Comparison of ENCODE assay signal across 7 mouse cellular contexts in genomic region chr14:48121529-48122517, GRCm38 (mm10). TPM values are rescaled to one million over a fixed set of nuclear protein-coding genes. Genes with fewer than 3 reads are reported as not detected.
DNase-seq lines count a peak whose midpoint lies in the region; ATAC-seq and TF ChIP-seq lines count a peak whose summit lies in the region.

No protein-coding gene starts in this region.

- no peak overlapping the region for H3K27ac ChIP-seq in ES-Bruce4 (ENCODE audit: insufficient read depth, low read length)
- H3K27ac ChIP-seq in forebrain, embryonic 11.5 days (ENCODE audit: low read depth, low read length), result peak overlapping the region; percentile 69
- H3K27ac ChIP-seq in intestine, embryonic 14.5 days (ENCODE audit: low read depth), result peak overlapping the region; percentile 85
- H3K27ac ChIP-seq in macrophage, result no peak overlapping the region

- H3K4me3 ChIP-seq in ES-Bruce4 (ENCODE audit: low read depth, low read length) (peak overlapping the region; percentile 95), macrophage (ENCODE audit: inconsistent target) (peak overlapping the region; percentile 42)
- H3K4me3 ChIP-seq in forebrain, embryonic 11.5 days (ENCODE audit: low read depth, low read length), result peak overlapping the region; percentile 72
- H3K4me3 ChIP-seq in intestine, embryonic 14.5 days (ENCODE audit: low read depth, low read length), result peak overlapping the region; percentile 75

- H3K27me3 ChIP-seq in ES-Bruce4 (ENCODE audit: control insufficient read depth, insufficient read depth, low read length, poor library complexity, severe bottlenecking), result peaks cover 10% of the 10 kb centered on the region
- H3K27me3 ChIP-seq in forebrain, embryonic 11.5 days (ENCODE audit: control insufficient read depth, insufficient read depth, low read length), result no peaks in the 10 kb centered on the region; the same call in 1 of the 2 replicates
- H3K27me3 ChIP-seq in intestine, embryonic 14.5 days (replicated peaks; ENCODE audit: control insufficient read depth, insufficient read depth, low read length), result no peaks in the 10 kb centered on the region

- no peak for TF ChIP-seq CTCF in ES-Bruce4 (IDR thresholded peaks at IDR 0.05; ENCODE audit: low read depth, low read length)

- H3K4me1 ChIP-seq in ES-Bruce4 (ENCODE audit: control insufficient read depth, insufficient read depth, low read length), result no peaks in the 10 kb centered on the region
- peaks cover 26% of the 10 kb centered on the region for H3K4me1 ChIP-seq in forebrain, embryonic 11.5 days (replicated peaks; ENCODE audit: control insufficient read depth, insufficient read depth, low read length)
- peaks cover 39% of the 10 kb centered on the region for H3K4me1 ChIP-seq in intestine, embryonic 14.5 days (replicated peaks; ENCODE audit: control insufficient read depth, insufficient read depth, low read length)

- WGBS in forebrain, embryonic 11.5 days, result under 1% methylated on average over 32 of the region's 32 CpGs
- WGBS in intestine, embryonic 14.5 days, result under 1% methylated on average over 32 of the region's 32 CpGs
- whole genome bisulfite sequencing in macrophage (ENCODE audit: missing documents), result 5% methylated on average over 31 of the region's 32 CpGs

- no peaks in the 10 kb centered on the region for H3K36me3 ChIP-seq in ES-Bruce4 (ENCODE audit: control insufficient read depth, insufficient read depth, low read length, poor library complexity, severe bottlenecking)
- H3K36me3 ChIP-seq in forebrain, embryonic 11.5 days (ENCODE audit: control insufficient read depth, insufficient read depth, low read length), result no peaks in the 10 kb centered on the region
- H3K36me3 ChIP-seq in intestine, embryonic 14.5 days (ENCODE audit: control insufficient read depth, insufficient read depth, low read length), result no peaks in the 10 kb centered on the region
- H3K36me3 ChIP-seq in macrophage (ENCODE audit: inconsistent target), result no peaks in the 10 kb centered on the region

- H3K9ac ChIP-seq in ES-Bruce4 (ENCODE audit: low read depth, poor library complexity, severe bottlenecking), result peak overlapping the region; percentile 99
- peak overlapping the region; percentile 85 for H3K9ac ChIP-seq in forebrain, embryonic 11.5 days (ENCODE audit: low read length)
- H3K9ac ChIP-seq in intestine, embryonic 14.5 days (ENCODE audit: low read length), result peak overlapping the region; percentile 82

- peak overlapping the region; percentile 88 for H3K4me2 ChIP-seq in forebrain, embryonic 11.5 days (ENCODE audit: low read depth, low read length, severe bottlenecking)
- peak overlapping the region; percentile 89 for H3K4me2 ChIP-seq in intestine, embryonic 14.5 days (ENCODE audit: low read length)

- TF ChIP-seq EP300 in ES-Bruce4 (IDR thresholded peaks at IDR 0.05; ENCODE audit: insufficient read depth, low read depth, low read length), result no peak

- peaks cover 53% of the 10 kb centered on the region; the same call in 1 of the 2 replicates for H3K79me2 ChIP-seq in macrophage (ENCODE audit: inconsistent target)

- peak; percentile 42 for ATAC-seq in forebrain, embryonic 11.5 days (replicated peaks; ENCODE audit: low FRiP score)
- peak; percentile 34; the same call in 1 of the 2 replicates for ATAC-seq in intestine, embryonic 14.5 days (replicated peaks; ENCODE audit: low FRiP score, low TSS enrichment, low read depth)

- no peak for TF ChIP-seq POLR2A in ES-Bruce4 (IDR thresholded peaks at IDR 0.05; ENCODE audit: insufficient read depth, low read length)

- H3K9me3 ChIP-seq in ES-Bruce4 (replicated peaks; ENCODE audit: control insufficient read depth, insufficient read depth, low read length, poor library complexity, severe bottlenecking), result peaks cover 7% of the 10 kb centered on the region; the same call in 1 of the 2 replicates
- H3K9me3 ChIP-seq in forebrain, embryonic 11.5 days (ENCODE audit: control insufficient read depth, low read length), result no peaks in the 10 kb centered on the region
- H3K9me3 ChIP-seq in intestine, embryonic 14.5 days (ENCODE audit: control insufficient read depth, low read length), result no peaks in the 10 kb centered on the region

- DNase-seq in 3T3-L1 (ENCODE audit: low read depth, low spot score), result peak; percentile 19
- peak; percentile 75 for DNase-seq in forebrain, embryonic 11.5 days (ENCODE audit: low spot score)
- peak; percentile 76 for DNase-seq in intestine, embryonic 14.5 days (ENCODE audit: low spot score)
- no peak for DNase-seq in ovary, postnatal 14 days (ENCODE audit: low spot score)
- no peak for DNase-seq in frontal cortex, adult 2 months (ENCODE audit: extremely low spot score in 1 of 2, low spot score in 1 of 2)

RNA-seq across cellular contexts. Expression of gene Peli2, which starts 1.2 kb away (rescaled TPM):
- polyA plus RNA-seq in ES-Bruce4 (2011; ENCODE audit: insufficient read depth, insufficient read length, low read depth, missing spikeins) (7.4 and 9.6 TPM in 2 replicates), macrophage (2018) (3.4 to 18.7 TPM (median 11.0 TPM) in 3 replicates)
- 8.6 and 8.8 TPM in 2 replicates for polyA plus RNA-seq in forebrain, embryonic 11.5 days (2014; fragmentation: Nextera tagmentation; extraction: Ambion mirVana)
- polyA plus RNA-seq in intestine, embryonic 14.5 days (2014; fragmentation: Nextera tagmentation; extraction: Ambion mirVana), result 6.6 and 6.7 TPM in 2 replicates
- total RNA-seq in macrophage (2018; cell fraction: chromatin; rRNA removed), result 10 to 100 TPM in 22 of 26 experiments, 1 to 10 TPM in 4; 3.4 to 48.9 (median 23.6) TPM
- 10 to 100 TPM in 13 of 26 experiments, 1 to 10 TPM in 13; 4.3 to 27.0 (median 11.3) TPM for total RNA-seq in macrophage (2018; cell fraction: cytosol; rRNA removed)
- total RNA-seq in macrophage (2018; cell fraction: nucleus; rRNA removed), result 10 to 100 TPM in 20 of 26 experiments, 1 to 10 TPM in 6; 3.3 to 48.1 (median 15.8) TPM
- 28.5 and 30.9 TPM in 2 replicates for polyA plus RNA-seq in frontal cortex, adult 2 months (2012; rRNA removed)

Comparison
In these comparisons a context has a peak if more than half of its experiments do, and no peak if none do; other contexts are left out.
1. DNase-seq: peak in 3T3-L1 (single experiment), forebrain, embryonic 11.5 days (single experiment) and intestine, embryonic 14.5 days (single experiment); none in ovary, postnatal 14 days (single experiment) and frontal cortex, adult 2 months (0 of 2).
2. H3K27ac ChIP-seq: peak in forebrain, embryonic 11.5 days (single experiment) and intestine, embryonic 14.5 days (single experiment); none in ES-Bruce4 (single experiment) and macrophage (single experiment).
3. H3K4me3 ChIP-seq: peak in every context shown above with its lines; median percentile 95 in ES-Bruce4; 75 in intestine, embryonic 14.5 days; 72 in forebrain, embryonic 11.5 days; 42 in macrophage.
4. Peak in every context shown above with its lines, with median percentiles within 50 percentile points of each other: H3K9ac ChIP-seq.